Mouse (Mus musculus) G1E (cell line): ENCODE measurements around the gene Msx1.

Experiments
- CTCF ChIP-seq: IDR thresholded peaks from 2 replicates; pipeline ENCODE4 v1.5.1; 2012; ENCODE audit warnings: low read depth, low read length, inconsistent platforms, mixed read lengths
- GATA1 ChIP-seq: IDR thresholded peaks from 2 replicates; pipeline ENCODE4 v1.6.1; 2012; ENCODE audit warnings: borderline replicate concordance, low read length, inconsistent platforms, mixed read lengths
- POLR2AphosphoS5 ChIP-seq: IDR thresholded peaks from 2 replicates; pipeline ENCODE4 v1.6.1; 2012; ENCODE audit warnings: low read depth, low read length, inconsistent platforms; ENCODE audit not compliant: insufficient replicate concordance
- TAL1 ChIP-seq: conservative IDR thresholded peaks from 2 replicates; pipeline ENCODE4 v1.6.1; 2012; ENCODE audit warnings: low read depth, low read length, inconsistent platforms, mixed read lengths

GRCm38 (mm10) chr5:37827626-37827950 lies 3.2 kb upstream of the Msx1 start:
- no peak for TF ChIP-seq CTCF
- TF ChIP-seq TAL1 = no peak
- TF ChIP-seq POLR2AphosphoS5 = no peak
- no peak for TF ChIP-seq GATA1
